Mouse (Mus musculus): Measurements from ENCODE around the gene Ube2t. TPM values are rescaled to one million over a fixed set of nuclear protein-coding genes. Genes with fewer than 3 reads are reported as not detected.

Gene Ube2t
- total and polyA plus RNA-seq, 2 experiments from 2014 or later, result 3.1 to 5.3 TPM

DNA sequence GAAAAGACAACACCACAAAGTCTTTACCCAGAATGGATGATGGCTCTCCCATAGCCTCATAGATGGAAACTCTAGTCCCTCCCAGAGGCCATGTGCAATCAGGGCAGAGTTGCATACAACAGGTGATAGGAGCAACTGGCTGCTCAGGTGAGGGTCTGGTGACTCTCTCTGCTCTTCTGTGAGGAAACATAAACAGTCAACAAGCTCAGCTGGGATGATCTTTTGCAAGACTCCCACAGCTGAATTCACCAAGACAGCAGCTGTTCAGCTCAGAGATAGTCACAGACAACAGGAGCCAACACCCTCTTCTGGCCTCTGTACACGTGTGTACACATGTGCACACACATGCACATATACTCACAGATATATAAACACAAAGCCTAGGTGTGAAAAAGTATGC is 24.1 kb upstream of the Ube2t start:
- Histone ChIP-seq H3K9ac (replicated peaks; ENCODE audit: low read length, poor library complexity, severe bottlenecking) (no peak overlapping the region), H3K27me3 (ENCODE audit: insufficient read depth, low read length) (no peaks in the 10 kb centered on the region), H3K4me2 (ENCODE audit: low read depth, low read length, poor library complexity, severe bottlenecking) (no peak overlapping the region), H3K27ac (ENCODE audit: low read depth, low read length) (no peak overlapping the region), H3K9me3 (ENCODE audit: low read length) (no peaks in the 10 kb centered on the region), H3K4me1 (ENCODE audit: insufficient read depth, low read length) (no peaks in the 10 kb centered on the region; the same call in 1 of the 2 replicates), H3K4me3 (ENCODE audit: low read depth, low read length) (no peak overlapping the region), H3K36me3 (ENCODE audit: insufficient read depth, low read length) (no peaks in the 10 kb centered on the region)
- no peak for ATAC-seq (ENCODE audit: low FRiP score)
- no peak for DNase-seq (ENCODE audit: low spot score)
- no peak for TF ChIP-seq CTCF (IDR thresholded peaks at IDR 0.05)
- 92% methylated on average over 1 of the region's 1 CpGs for WGBS

DNA sequence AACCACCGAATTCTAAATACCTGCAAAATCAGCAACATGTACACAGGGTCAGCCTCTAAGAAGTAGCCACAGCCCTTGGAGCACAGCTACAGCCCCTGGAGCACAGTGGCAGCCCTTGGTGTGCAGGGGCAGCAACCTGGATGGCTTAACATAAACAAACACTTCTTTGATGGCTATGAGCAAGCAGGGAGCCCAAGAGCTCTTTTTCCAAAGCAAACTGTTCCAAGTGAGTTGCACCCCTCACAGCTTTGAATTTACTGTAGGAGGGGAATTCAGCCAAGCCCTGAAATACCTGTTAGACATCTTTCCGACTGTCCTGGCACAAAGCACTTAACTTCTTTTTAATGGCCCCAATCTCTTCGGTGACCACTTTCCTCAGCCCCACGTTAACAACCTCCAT is 21.5 kb upstream of the Ube2t start:
- H3K27me3 ChIP-seq (ENCODE audit: insufficient read depth, low read length), result no peaks in the 10 kb centered on the region
- H3K9ac ChIP-seq (replicated peaks; ENCODE audit: low read length, poor library complexity, severe bottlenecking), result no peak overlapping the region
- H3K9me3 ChIP-seq (ENCODE audit: low read length), result no peaks in the 10 kb centered on the region
- H3K27ac ChIP-seq (ENCODE audit: low read depth, low read length), result no peak overlapping the region
- DNase-seq (ENCODE audit: low spot score) (no peak), ATAC-seq (ENCODE audit: low FRiP score) (no peak)
- H3K4me2 ChIP-seq (ENCODE audit: low read depth, low read length, poor library complexity, severe bottlenecking), result no peak overlapping the region
- 70% methylated on average over 4 of the region's 4 CpGs for WGBS
- H3K36me3 ChIP-seq (ENCODE audit: insufficient read depth, low read length), result no peaks in the 10 kb centered on the region
- H3K4me1 ChIP-seq (ENCODE audit: insufficient read depth, low read length), result no peaks in the 10 kb centered on the region; the same call in 1 of the 2 replicates
- no peak overlapping the region for H3K4me3 ChIP-seq (ENCODE audit: low read depth, low read length)
- TF ChIP-seq CTCF (IDR thresholded peaks at IDR 0.05), result no peak

DNA sequence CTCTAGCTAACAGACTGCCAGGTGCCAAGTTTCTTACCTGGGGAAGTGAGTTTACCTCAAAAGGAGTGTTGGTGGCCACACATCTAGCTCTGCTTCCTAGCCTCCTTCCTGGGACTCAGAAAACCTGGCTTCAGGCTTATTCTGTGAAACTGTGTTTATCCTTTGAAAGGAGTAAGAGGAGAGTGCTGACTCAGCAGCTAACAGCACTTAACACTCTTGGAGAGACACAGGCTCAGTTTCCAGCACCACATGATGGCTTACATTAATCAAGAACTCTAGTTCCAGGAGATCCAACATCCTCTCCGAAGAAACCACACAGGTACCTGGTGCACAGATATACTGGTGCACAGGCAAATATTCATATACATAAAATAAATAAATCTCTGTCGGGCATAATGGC is 19.5 kb upstream of the Ube2t start:
- Histone ChIP-seq H3K9ac (replicated peaks; ENCODE audit: low read length, poor library complexity, severe bottlenecking) (no peak overlapping the region), H3K4me1 (ENCODE audit: insufficient read depth, low read length) (no peaks in the 10 kb centered on the region; the same call in 1 of the 2 replicates), H3K27me3 (ENCODE audit: insufficient read depth, low read length) (no peaks in the 10 kb centered on the region), H3K27ac (ENCODE audit: low read depth, low read length) (no peak overlapping the region), H3K4me3 (ENCODE audit: low read depth, low read length) (no peak overlapping the region), H3K36me3 (ENCODE audit: insufficient read depth, low read length) (no peaks in the 10 kb centered on the region), H3K4me2 (ENCODE audit: low read depth, low read length, poor library complexity, severe bottlenecking) (no peak overlapping the region), H3K9me3 (ENCODE audit: low read length) (no peaks in the 10 kb centered on the region)
- 99% methylated on average over 2 of the region's 2 CpGs for WGBS
- TF ChIP-seq CTCF (IDR thresholded peaks at IDR 0.05), result no peak
- no peak for ATAC-seq (ENCODE audit: low FRiP score)
- no peak for DNase-seq (ENCODE audit: low spot score)

DNA sequence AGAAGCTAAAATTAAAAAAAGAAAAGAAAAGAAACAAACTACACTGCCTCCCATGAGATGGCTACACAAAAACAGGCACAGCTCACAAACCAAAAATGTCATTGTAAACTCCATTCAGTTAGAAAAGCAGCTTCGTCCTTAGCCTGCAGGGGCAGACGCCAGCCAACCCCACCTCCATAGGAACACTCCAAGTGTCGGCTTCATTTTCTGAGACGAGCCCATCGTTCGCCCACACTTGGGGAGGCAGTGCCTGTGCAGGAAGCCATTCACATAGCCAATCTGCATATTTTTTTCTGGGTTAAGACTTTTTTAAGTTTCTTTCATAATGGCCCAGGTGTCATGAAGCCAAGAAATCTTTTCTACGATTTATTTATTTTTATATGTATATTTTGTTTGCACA is 14.8 kb upstream of the Ube2t start:
- Histone ChIP-seq H3K27ac (ENCODE audit: low read depth, low read length) (no peak overlapping the region), H3K9me3 (ENCODE audit: low read length) (no peaks in the 10 kb centered on the region), H3K36me3 (ENCODE audit: insufficient read depth, low read length) (no peaks in the 10 kb centered on the region), H3K27me3 (ENCODE audit: insufficient read depth, low read length) (no peaks in the 10 kb centered on the region), H3K9ac (replicated peaks; ENCODE audit: low read length, poor library complexity, severe bottlenecking) (no peak overlapping the region), H3K4me2 (ENCODE audit: low read depth, low read length, poor library complexity, severe bottlenecking) (no peak overlapping the region), H3K4me3 (ENCODE audit: low read depth, low read length) (no peak overlapping the region), H3K4me1 (ENCODE audit: insufficient read depth, low read length) (0 out of 2 replicates have a peak, but pooled peaks cover 3% of the 10 kb centered on the region)
- TF ChIP-seq CTCF (IDR thresholded peaks at IDR 0.05), result no peak
- DNase-seq (ENCODE audit: low spot score), result no peak
- WGBS, result 81% methylated on average over 7 of the region's 7 CpGs
- no peak for ATAC-seq (ENCODE audit: low FRiP score)

DNA sequence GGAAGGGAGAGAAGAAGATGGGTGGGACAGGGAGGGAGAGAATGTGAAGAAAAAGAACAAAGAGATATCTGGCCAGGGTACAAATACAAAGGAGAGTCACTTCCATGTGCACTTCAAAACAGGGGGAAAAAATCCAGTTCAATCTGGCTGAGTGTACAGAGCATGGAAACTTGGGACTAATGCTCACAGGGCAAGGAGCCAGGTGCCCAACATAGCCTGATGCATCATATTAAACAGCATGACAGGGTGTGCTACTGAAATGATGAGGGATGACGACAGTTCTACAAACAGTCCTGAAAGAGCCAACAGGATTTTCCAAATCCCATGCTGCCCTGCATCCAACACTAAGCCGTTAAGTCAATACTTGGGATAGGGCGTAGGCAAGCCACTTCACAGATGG is 12.4 kb upstream of the Ube2t start:
- no peaks in the 10 kb centered on the region for H3K36me3 ChIP-seq (ENCODE audit: insufficient read depth, low read length)
- H3K9ac ChIP-seq (replicated peaks; ENCODE audit: low read length, poor library complexity, severe bottlenecking), result no peak overlapping the region
- 0 out of 2 replicates have a peak, but pooled peaks cover 7% of the 10 kb centered on the region for H3K4me1 ChIP-seq (ENCODE audit: insufficient read depth, low read length)
- DNase-seq (ENCODE audit: low spot score) (peak; percentile 14), ATAC-seq (ENCODE audit: low FRiP score) (no peak)
- no peaks in the 10 kb centered on the region for H3K27me3 ChIP-seq (ENCODE audit: insufficient read depth, low read length)
- TF ChIP-seq CTCF (IDR thresholded peaks at IDR 0.05), result no peak
- H3K9me3 ChIP-seq (ENCODE audit: low read length), result no peaks in the 10 kb centered on the region
- WGBS, result 76% methylated on average over 3 of the region's 3 CpGs
- no peak overlapping the region for H3K4me3 ChIP-seq (ENCODE audit: low read depth, low read length)
- H3K4me2 ChIP-seq (ENCODE audit: low read depth, low read length, poor library complexity, severe bottlenecking), result no peak overlapping the region
- no peak overlapping the region for H3K27ac ChIP-seq (ENCODE audit: low read depth, low read length)

DNA sequence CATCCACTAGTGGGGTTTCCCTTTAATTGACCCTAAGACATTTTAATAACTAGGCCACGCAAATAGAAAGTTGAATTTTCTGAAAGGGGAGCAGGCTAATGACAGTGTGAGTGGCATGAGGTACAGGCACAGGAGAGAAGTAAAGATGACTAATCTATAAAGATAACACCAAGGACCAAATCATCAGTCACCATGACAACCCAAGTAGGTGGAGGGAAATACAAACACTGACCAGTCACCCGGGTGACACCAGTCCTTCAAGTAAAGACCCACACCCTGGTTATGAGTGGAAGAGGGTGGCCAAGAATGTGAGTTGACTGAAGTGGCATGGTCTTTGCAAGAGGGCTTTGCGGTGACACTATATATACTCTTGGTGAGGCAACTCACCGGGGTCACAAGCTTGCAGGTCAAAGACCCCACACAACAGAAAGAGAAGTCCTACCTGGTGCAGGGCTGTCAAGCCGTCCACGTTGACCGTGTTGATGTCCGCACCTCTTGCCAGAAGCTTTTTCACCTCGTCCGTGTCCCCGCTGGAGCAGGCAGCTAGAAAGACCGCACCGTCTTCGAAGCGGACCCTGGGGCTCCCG is 7.2 kb upstream of the Ube2t start:
- no peak for TF ChIP-seq CTCF (IDR thresholded peaks at IDR 0.05)
- no peaks in the 10 kb centered on the region for H3K36me3 ChIP-seq (ENCODE audit: insufficient read depth, low read length)
- no peak for DNase-seq (ENCODE audit: low spot score)
- H3K9me3 ChIP-seq (ENCODE audit: low read length), result no peaks in the 10 kb centered on the region
- peak; percentile 9; the same call in 1 of the 2 replicates for ATAC-seq (ENCODE audit: low FRiP score)
- 4% methylated on average over 16 of the region's 16 CpGs for WGBS
- peak overlapping the region; percentile 85 for H3K4me3 ChIP-seq (ENCODE audit: low read depth, low read length)
- H3K4me1 ChIP-seq (ENCODE audit: insufficient read depth, low read length), result 0 out of 2 replicates have a peak, but pooled peaks cover 4% of the 10 kb centered on the region
- peak overlapping the region; percentile 73 for H3K9ac ChIP-seq (replicated peaks; ENCODE audit: low read length, poor library complexity, severe bottlenecking)
- H3K27me3 ChIP-seq (ENCODE audit: insufficient read depth, low read length), result no peaks in the 10 kb centered on the region
- peak overlapping the region; percentile 71 for H3K4me2 ChIP-seq (ENCODE audit: low read depth, low read length, poor library complexity, severe bottlenecking)
- peak overlapping the region; percentile 84 for H3K27ac ChIP-seq (ENCODE audit: low read depth, low read length)
